Mouse (Mus musculus): ENCODE measurements at regions not wholly inside any gene's neighbourhood (a gene's known extent, or its start where the extent isn't known, plus 50 kb on each side); places are given as distances from the start of the nearest gene placed in this dataset.
"Not testable (repeated sequence)": the region's sequence is repeated elsewhere in the genome, so short reads cannot be mapped to it uniquely, and the experiment has no call there.

- DNase-seq (ENCODE audit: low read depth, low spot score), result no peak
- ChIA-PET POLR2A (no interaction called here), CTCF (no interaction called here)
- in situ Hi-C loops (cut with MboI; ENCODE audit: low pct_unique_long_range_greater_than_20kb), result no loop called here
- no peak for ATAC-seq
- no peak for TF ChIP-seq CTCF (IDR thresholded peaks at IDR 0.05)
- H3K27me3 ChIP-seq, result no peaks in the 10 kb centered on the region
Measured at GRCm38 (mm10) chr10:33027055-33027454, 53.3 kb upstream of the Trdn start.

GRCm38 (mm10) chr10:33022254-33022653 is 58.1 kb upstream of the Trdn start:
- H3K27me3 ChIP-seq, result no peaks in the 10 kb centered on the region
- in situ Hi-C loops (cut with MboI; ENCODE audit: low pct_unique_long_range_greater_than_20kb), result no loop called here
- ATAC-seq (no peak), DNase-seq (ENCODE audit: low read depth, low spot score) (no peak)
- ChIA-PET POLR2A (no interaction called here), CTCF (no interaction called here)
- TF ChIP-seq CTCF (IDR thresholded peaks at IDR 0.05), result no peak

GRCm38 (mm10) chr10:32984727-32985587 is 94.7 kb upstream of the Nkain2 start:
- no peaks in the 10 kb centered on the region for H3K27me3 ChIP-seq
- TF ChIP-seq CTCF (IDR thresholded peaks at IDR 0.05), result no peak
- DNase-seq (ENCODE audit: low read depth, low spot score), result no peak
- CTCF ChIA-PET, result interaction anchor here (1.6 kb wide), 1 partner anchor 13 kb away, joined by 4 read pairs; no protein-coding TSS in a partner anchor
- POLR2A ChIA-PET, result no interaction called here
- ATAC-seq, result peak; percentile 79
- in situ Hi-C loops (cut with MboI; ENCODE audit: low pct_unique_long_range_greater_than_20kb), result no loop called here

- H3K27me3 ChIP-seq; ATAC-seq; CTCF ChIA-PET; in situ Hi-C loops (cut with MboI; ENCODE audit: low pct_unique_long_range_greater_than_20kb); POLR2A ChIA-PET; DNase-seq (ENCODE audit: low read depth, low spot score): not testable (repeated sequence)
Measured at GRCm38 (mm10) chr10:32958286-32959043, 68.2 kb upstream of the Nkain2 start.

GRCm38 (mm10) chr10:32957476-32957875 is 67.2 kb upstream of the Nkain2 start:
- CTCF ChIA-PET; DNase-seq (ENCODE audit: low read depth, low spot score); in situ Hi-C loops (cut with MboI; ENCODE audit: low pct_unique_long_range_greater_than_20kb); ATAC-seq; POLR2A ChIA-PET; H3K27me3 ChIP-seq: not testable (repeated sequence)

GRCm38 (mm10) chr10:32953771-32954170 is 63.5 kb upstream of the Nkain2 start:
- in situ Hi-C loops (cut with MboI; ENCODE audit: low pct_unique_long_range_greater_than_20kb), result not testable (repeated sequence)

GRCm38 (mm10) chr10:32952494-32952893 is 62.2 kb upstream of the Nkain2 start:
- in situ Hi-C loops (cut with MboI; ENCODE audit: low pct_unique_long_range_greater_than_20kb), result no loop called here
- CTCF ChIA-PET, result no interaction called here
- DNase-seq (ENCODE audit: low read depth, low spot score), result no peak
- no peaks in the 10 kb centered on the region for H3K27me3 ChIP-seq
- no peak for ATAC-seq
- POLR2A ChIA-PET, result no interaction called here
- no peak for TF ChIP-seq CTCF (IDR thresholded peaks at IDR 0.05)

More at GRCm38 (mm10) chr10:32953771-32954170, 63.5 kb upstream of the Nkain2 start:
- ATAC-seq; CTCF ChIA-PET; H3K27me3 ChIP-seq; DNase-seq (ENCODE audit: low read depth, low spot score); POLR2A ChIA-PET: not testable (repeated sequence)

- POLR2A ChIA-PET, result no interaction called here
- CTCF ChIA-PET, result no interaction called here
- H3K27me3 ChIP-seq, result no peaks in the 10 kb centered on the region
- DNase-seq (ENCODE audit: low read depth, low spot score) (no peak), ATAC-seq (no peak)
- in situ Hi-C loops (cut with MboI; ENCODE audit: low pct_unique_long_range_greater_than_20kb), result no loop called here
- TF ChIP-seq CTCF (IDR thresholded peaks at IDR 0.05), result no peak
Measured at GRCm38 (mm10) chr10:32943026-32943425, 52.8 kb upstream of the Nkain2 start.

All from Patski (cell line).